Mouse (Mus musculus) hindbrain, embryonic 16.5 days (tissue): ENCODE measurements around the gene Sim2. TPM values are rescaled to one million over a fixed set of nuclear protein-coding genes. Genes with fewer than 3 reads are reported as not detected.

Experiments used
- ATAC-seq: fragments of 200-750 bp; cut with Nextera tagmentation; 2 replicates; pipeline ENCODE4 v1.8.0; 2017; ENCODE audit warnings: moderate TSS enrichment, moderate library complexity
- H3K27ac ChIP-seq: fragments of 300-500 bp; sonication (generic); 2 replicates; pipeline ENCODE4 v1.5.1; 2014; ENCODE audit warnings: low read depth, mild to moderate bottlenecking, control low read depth, low read length, moderate library complexity
- H3K27me3 ChIP-seq: fragments of 300-500 bp; sonication (generic); replicated peaks from 2 replicates; pipeline ENCODE4 v1.6.1; 2014; ENCODE audit warnings: low read length; ENCODE audit not compliant: control insufficient read depth, insufficient read depth
- H3K36me3 ChIP-seq: fragments of 300-500 bp; sonication (generic); 2 replicates; pipeline ENCODE4 v1.6.1; 2014; ENCODE audit warnings: mild to moderate bottlenecking, low read length, moderate library complexity, mixed read lengths; ENCODE audit not compliant: control insufficient read depth, insufficient read depth
- H3K4me1 ChIP-seq: fragments of 300-500 bp; sonication (generic); 2 replicates; pipeline ENCODE4 v1.6.1; 2014; ENCODE audit warnings: low read depth, low read length; ENCODE audit not compliant: control insufficient read depth, insufficient read depth
- H3K4me2 ChIP-seq: fragments of 300-500 bp; sonication (generic); 2 replicates; pipeline ENCODE4 v1.6.1; 2014; ENCODE audit warnings: mild to moderate bottlenecking, low read length, control low read depth, moderate library complexity
- H3K4me3 ChIP-seq: fragments of 300-500 bp; sonication (generic); 2 replicates; pipeline ENCODE4 v1.5.1; 2014; ENCODE audit warnings: mild to moderate bottlenecking, low read length, control low read depth, moderate library complexity
- H3K9ac ChIP-seq: fragments of 300-500 bp; sonication (generic); 2 replicates; pipeline ENCODE4 v1.6.1; 2014; ENCODE audit warnings: low read depth, mild to moderate bottlenecking, control low read depth, low read length, moderate library complexity
- H3K9me3 ChIP-seq: fragments of 300-500 bp; sonication (generic); 2 replicates; pipeline ENCODE4 v1.6.1; 2014; ENCODE audit warnings: mild to moderate bottlenecking, low read length, moderate library complexity; ENCODE audit not compliant: control insufficient read depth
- WGBS: fragments of 180-500 bp; shearing (Covaris S2); extraction: QIAGEN DNeasy Blood & Tissue Kit; methylation state at CpG from one replicate; pipeline ENCODE4 v1.1.7; 2014; 5-methylcytosine and 5-hydroxymethylcytosine counted together
- polyA plus RNA-seq: library from polyadenylated mRNA; unstranded; fragments of >200 nt; fragmentation: Nextera tagmentation; extraction: Ambion mirVana; gene quantifications from 2 replicates; pipeline ENCODE4 v1.2.1, GENCODE M21; 2015

The Sim2 gene
- polyA plus RNA-seq, 1 experiment from 2014 or later = not detected

DNA sequence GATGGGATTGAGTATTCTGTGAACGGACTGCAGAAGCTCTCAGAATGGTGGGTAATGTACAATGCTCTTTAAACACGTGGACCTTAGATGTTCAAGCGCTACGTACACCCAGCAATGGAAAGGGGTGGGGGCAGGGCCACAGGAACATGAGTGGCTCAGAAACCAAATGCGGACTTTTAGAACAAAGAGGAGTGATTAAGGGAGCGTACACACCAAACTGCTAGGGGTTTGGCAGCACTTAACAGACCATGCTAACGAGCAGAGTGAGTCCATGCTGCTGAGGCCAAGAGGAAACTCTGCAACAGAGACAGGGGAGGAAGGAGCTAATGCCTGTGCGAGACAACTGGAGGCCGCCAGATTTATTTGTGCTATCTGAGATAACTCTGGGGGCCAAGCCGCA is 58.6 kb downstream of the Sim2 start:
- H3K27me3 ChIP-seq = peaks cover 2% of the 10 kb centered on the region
- WGBS = 32% methylated on average over 10 of the region's 10 CpGs
- H3K9ac ChIP-seq = no peak overlapping the region
- no peak overlapping the region for H3K4me3 ChIP-seq
- no peaks in the 10 kb centered on the region for H3K36me3 ChIP-seq
- ATAC-seq = peak; percentile 40
- H3K27ac ChIP-seq = no peak overlapping the region
- 0 out of 2 replicates have a peak, but pooled peaks cover 3% of the 10 kb centered on the region for H3K9me3 ChIP-seq
- H3K4me1 ChIP-seq = peaks cover 5% of the 10 kb centered on the region
- H3K4me2 ChIP-seq = no peak overlapping the region

DNA sequence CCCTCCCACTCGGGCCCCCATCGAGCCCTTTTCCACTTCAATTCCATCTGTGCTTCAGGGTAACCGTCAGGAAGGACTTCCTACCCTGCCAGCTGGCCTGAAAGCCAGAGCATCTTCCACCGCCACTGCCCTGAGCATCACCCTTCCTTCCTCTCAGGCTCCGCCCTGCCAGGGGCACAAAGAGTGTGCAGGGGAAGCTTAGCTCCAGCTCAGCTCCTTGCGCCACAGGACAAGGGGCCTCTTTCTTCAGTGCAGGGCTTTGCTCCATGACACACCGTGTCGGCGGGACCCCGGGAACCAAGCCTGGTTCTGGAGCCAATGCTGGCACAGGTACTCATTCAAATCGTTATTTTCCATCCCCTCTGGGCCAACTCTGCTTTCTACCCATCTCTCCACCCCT is 63.4 kb downstream of the Sim2 start:
- Histone ChIP-seq H3K9me3 (no peaks in the 10 kb centered on the region), H3K4me2 (0 out of 2 replicates have a peak overlapping the region, but pooled peaks have one; percentile 21), H3K27ac (no peak overlapping the region), H3K36me3 (no peaks in the 10 kb centered on the region), H3K27me3 (peaks cover 4% of the 10 kb centered on the region), H3K9ac (no peak overlapping the region), H3K4me3 (no peak overlapping the region), H3K4me1 (peaks cover 6% of the 10 kb centered on the region)
- ATAC-seq = no peak
- WGBS = 31% methylated on average over 11 of the region's 11 CpGs

DNA sequence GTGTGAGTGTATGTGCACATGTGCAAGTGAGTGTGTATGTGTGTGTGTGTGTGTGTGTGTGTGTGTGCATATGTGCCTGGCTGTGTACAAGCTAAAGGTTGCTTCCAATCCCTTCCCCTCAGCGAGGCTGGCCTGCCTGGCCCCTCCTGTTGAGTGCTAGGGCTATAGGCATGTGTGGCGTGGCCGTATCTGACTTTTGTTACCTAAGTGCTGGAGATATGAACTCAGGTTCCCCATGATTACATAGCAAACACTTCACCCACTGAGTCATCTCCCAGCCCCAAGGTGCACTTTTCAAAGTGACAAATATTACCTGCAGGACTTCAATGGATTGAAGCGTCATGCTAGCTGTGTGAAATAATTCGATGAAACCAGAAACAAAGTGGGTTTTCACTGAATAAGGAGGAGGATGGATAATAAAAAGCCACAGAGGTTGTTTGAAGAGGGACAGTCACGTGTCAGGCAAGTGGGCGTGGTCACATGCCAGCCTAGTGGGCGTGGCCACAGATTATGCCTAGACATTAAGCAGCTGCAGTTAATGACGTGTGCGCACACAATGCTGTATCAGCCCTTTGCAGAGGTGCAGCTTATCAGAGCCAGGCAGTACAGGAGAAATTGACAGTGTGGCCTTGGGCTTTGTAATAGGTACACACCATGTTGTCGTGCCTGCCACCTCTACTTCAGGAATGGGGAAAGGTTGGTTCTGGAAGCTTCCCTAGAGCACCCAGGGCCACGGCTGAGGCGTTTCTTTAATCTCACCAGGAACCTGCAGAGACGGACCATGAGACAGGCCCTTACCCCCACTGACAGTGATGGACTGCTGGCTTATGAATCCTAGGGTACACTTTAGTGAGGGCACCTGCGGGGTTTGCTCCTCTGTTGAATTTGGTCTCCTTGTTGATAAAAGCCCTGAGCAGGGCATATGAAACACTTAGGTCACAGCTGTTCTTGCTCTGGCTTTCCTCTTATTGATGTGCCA is 65.7 kb downstream of the Sim2 start:
- H3K27me3 ChIP-seq = 0 out of 2 replicates have a peak, but pooled peaks cover 2% of the 10 kb centered on the region
- H3K9me3 ChIP-seq = no peaks in the 10 kb centered on the region
- H3K4me2 ChIP-seq = no peak overlapping the region
- no peak overlapping the region for H3K27ac ChIP-seq
- no peak for ATAC-seq
- WGBS = 80% methylated on average over 15 of the region's 15 CpGs
- H3K9ac ChIP-seq = no peak overlapping the region
- no peaks in the 10 kb centered on the region for H3K36me3 ChIP-seq
- no peak overlapping the region for H3K4me3 ChIP-seq
- H3K4me1 ChIP-seq = peaks cover 17% of the 10 kb centered on the region

DNA sequence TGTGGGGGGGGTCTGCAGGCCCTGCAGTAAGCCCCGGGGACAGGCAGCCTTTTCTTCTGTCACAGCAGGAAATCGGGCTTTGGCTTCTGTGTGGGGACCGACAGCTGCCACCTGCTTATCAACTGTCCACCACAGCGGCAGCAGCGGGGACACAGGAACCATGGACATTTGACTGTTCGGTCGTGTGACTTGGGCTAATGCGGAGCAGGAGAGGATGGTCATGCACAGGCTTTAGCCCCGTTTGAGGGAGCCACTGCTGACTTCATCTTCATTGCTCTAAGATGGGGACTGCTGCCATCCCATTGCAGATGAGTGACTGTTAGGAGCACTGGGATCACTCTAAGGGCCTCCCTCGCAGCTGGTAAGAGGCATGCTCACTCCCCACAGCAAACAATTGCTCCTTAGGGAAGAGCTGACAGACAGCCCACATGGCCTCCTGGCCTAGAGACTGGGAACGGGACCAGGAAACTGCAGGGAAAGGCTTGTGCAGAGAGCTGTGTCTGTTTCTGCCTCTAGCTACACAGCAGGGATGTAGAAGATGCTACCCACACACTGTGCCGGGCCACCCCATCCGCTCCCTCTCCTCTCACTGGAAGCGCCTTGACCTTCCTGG is 70.4 kb downstream of the Sim2 start:
- Histone ChIP-seq H3K36me3 (no peaks in the 10 kb centered on the region), H3K4me3 (no peak overlapping the region), H3K27me3 (no peaks in the 10 kb centered on the region), H3K9me3 (no peaks in the 10 kb centered on the region), H3K4me1 (peaks cover 13% of the 10 kb centered on the region), H3K27ac (no peak overlapping the region), H3K9ac (no peak overlapping the region), H3K4me2 (peak overlapping the region; percentile 14; the same call in 1 of the 2 replicates)
- peak; percentile 77 for ATAC-seq
- 16% methylated on average over 14 of the region's 14 CpGs for WGBS

DNA sequence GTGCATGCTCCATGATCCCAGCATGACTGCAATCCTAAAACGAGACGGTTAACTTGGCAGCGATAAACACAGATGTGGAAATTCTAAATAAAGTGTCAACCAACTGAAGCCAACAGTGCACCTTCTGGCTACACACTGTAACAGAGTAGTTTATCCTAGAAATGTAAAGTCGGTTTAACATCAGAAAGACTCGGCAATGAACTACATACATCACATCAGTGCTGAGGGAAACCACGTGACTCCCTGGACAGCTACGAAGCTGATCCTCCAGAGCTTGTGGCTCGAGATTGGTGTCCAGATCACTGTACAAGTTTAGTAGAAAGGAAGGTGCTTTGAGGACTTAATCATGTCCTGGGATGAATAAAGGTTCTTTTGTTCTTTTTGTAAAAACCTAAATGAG is 73.1 kb downstream of the Sim2 start:
- peaks cover 13% of the 10 kb centered on the region for H3K4me1 ChIP-seq
- 66% methylated on average over 8 of the region's 8 CpGs for WGBS
- H3K27me3 ChIP-seq = no peaks in the 10 kb centered on the region
- no peak overlapping the region for H3K4me2 ChIP-seq
- H3K36me3 ChIP-seq = no peaks in the 10 kb centered on the region
- H3K4me3 ChIP-seq = no peak overlapping the region
- H3K27ac ChIP-seq = no peak overlapping the region
- ATAC-seq = no peak
- H3K9ac ChIP-seq = no peak overlapping the region
- H3K9me3 ChIP-seq = no peaks in the 10 kb centered on the region

DNA sequence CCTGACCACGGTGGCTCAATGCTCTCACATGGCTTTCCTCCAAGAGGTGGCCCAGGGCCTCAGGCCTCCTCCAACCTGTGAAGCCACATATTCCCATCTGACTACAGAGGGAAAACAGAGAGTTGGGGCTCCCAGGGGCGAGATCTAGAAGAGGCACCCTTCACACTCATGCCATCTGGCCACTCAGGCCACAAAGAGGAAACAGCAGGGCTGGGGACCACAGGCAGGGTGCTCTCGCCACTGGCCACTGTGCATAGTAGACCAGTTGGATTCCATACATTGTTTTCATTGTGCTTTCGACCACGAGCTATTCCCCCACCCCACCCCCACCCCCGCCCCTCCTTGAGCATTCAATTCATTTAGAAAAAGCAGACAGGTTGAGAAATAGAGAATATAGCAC is 77.3 kb downstream of the Sim2 start:
- Histone ChIP-seq H3K9ac (no peak overlapping the region), H3K36me3 (no peaks in the 10 kb centered on the region), H3K27ac (no peak overlapping the region), H3K9me3 (no peaks in the 10 kb centered on the region), H3K4me3 (no peak overlapping the region), H3K27me3 (no peaks in the 10 kb centered on the region; the same call in 1 of the 2 replicates), H3K4me1 (peaks cover 4% of the 10 kb centered on the region), H3K4me2 (no peak overlapping the region)
- no peak for ATAC-seq
- WGBS = 28% methylated on average over 6 of the region's 6 CpGs

DNA sequence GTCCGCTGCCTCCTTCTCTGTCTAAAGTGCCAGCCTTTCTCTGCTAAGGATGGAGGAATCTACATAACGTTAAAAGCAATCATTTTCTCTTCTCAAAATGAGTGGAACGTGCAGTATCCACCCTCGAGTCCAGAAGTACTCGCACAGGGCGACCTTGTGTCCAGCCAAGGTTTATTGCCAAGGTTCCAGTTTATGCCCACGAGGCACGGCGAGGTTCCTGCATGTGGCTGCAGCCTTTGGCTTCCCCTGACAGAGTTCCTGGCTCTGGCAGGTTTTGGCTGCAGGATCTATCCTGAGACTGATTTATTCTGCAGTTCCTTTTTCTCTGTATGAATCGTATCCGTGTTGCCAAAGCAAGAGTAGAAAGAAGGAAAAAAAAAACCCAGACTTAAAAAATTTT is 78.3 kb downstream of the Sim2 start:
- no peak for ATAC-seq
- no peak overlapping the region for H3K4me2 ChIP-seq
- 78% methylated on average over 11 of the region's 11 CpGs for WGBS
- H3K4me1 ChIP-seq = peaks cover 4% of the 10 kb centered on the region
- no peak overlapping the region for H3K27ac ChIP-seq
- no peaks in the 10 kb centered on the region for H3K9me3 ChIP-seq
- no peaks in the 10 kb centered on the region for H3K36me3 ChIP-seq
- no peak overlapping the region for H3K4me3 ChIP-seq
- no peak overlapping the region for H3K9ac ChIP-seq
- H3K27me3 ChIP-seq = no peaks in the 10 kb centered on the region; the same call in 1 of the 2 replicates

DNA sequence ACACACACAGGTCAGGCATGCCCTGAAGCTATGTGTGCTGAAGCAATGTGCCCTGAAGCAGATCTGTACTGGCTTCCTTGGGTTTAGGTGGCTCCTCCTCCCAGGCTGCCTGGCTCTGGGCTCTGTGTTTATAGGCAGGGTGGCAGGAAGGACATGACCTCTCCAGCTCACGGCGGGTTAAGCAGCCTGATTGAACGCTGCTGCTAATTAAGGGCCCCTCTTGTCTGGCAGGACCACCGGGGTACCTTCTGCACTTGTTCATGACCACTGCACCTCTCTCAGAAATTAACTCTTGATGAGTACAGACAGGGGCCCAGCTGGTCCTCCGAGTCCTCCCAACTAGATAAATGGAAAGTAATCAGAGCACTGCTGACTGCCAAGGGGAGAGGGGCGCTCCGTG is 79.5 kb downstream of the Sim2 start:
- no peak overlapping the region for H3K27ac ChIP-seq
- WGBS = 19% methylated on average over 7 of the region's 7 CpGs
- no peak overlapping the region for H3K4me2 ChIP-seq
- no peaks in the 10 kb centered on the region for H3K9me3 ChIP-seq
- ATAC-seq = peak; percentile 48; the same call in 1 of the 2 replicates
- peaks cover 4% of the 10 kb centered on the region for H3K4me1 ChIP-seq
- no peak overlapping the region for H3K4me3 ChIP-seq
- no peaks in the 10 kb centered on the region for H3K36me3 ChIP-seq
- H3K27me3 ChIP-seq = no peaks in the 10 kb centered on the region; the same call in 1 of the 2 replicates
- no peak overlapping the region for H3K9ac ChIP-seq

DNA sequence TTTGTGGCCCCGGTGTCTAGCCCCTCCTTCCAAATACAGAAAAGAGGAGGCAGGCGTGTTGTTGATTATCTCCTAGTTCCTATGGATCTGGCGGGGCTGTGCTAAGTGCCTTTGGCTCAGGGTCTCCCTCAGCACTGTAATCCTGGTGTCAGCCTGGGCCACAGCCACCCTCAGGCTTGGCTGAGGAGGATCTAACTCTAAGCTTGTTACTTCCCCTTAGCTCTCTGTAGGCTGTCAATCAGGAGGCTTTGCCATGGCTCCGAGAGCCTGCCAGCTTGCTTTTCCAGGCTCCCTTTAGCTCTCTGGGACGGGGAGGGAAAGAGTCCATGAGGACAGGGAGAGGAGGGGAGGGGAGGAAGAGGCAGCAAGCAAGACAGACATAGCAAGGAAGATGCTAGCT is 80.2 kb downstream of the Sim2 start:
- Histone ChIP-seq H3K36me3 (no peaks in the 10 kb centered on the region), H3K4me3 (no peak overlapping the region), H3K9me3 (no peaks in the 10 kb centered on the region), H3K9ac (no peak overlapping the region), H3K27ac (no peak overlapping the region), H3K4me1 (peaks cover 4% of the 10 kb centered on the region), H3K4me2 (no peak overlapping the region), H3K27me3 (no peaks in the 10 kb centered on the region; the same call in 1 of the 2 replicates)
- peak; percentile 48; the same call in 1 of the 2 replicates for ATAC-seq
- WGBS = 44% methylated on average over 5 of the region's 5 CpGs
